Mouse (Mus musculus) ES-CJ7 (cell line): Measurements from ENCODE around the gene Ifnl2.
"Not testable (repeated sequence)": the region's sequence is repeated elsewhere in the genome, so short reads cannot be mapped to it uniquely, and the experiment has no call there.

Experiments used
- DNase-seq: peaks from one replicate; pipeline ENCODE4 v3.0.0; 2011; ENCODE audit warnings: low read depth, low spot score

The Ifnl2 gene

DNA sequence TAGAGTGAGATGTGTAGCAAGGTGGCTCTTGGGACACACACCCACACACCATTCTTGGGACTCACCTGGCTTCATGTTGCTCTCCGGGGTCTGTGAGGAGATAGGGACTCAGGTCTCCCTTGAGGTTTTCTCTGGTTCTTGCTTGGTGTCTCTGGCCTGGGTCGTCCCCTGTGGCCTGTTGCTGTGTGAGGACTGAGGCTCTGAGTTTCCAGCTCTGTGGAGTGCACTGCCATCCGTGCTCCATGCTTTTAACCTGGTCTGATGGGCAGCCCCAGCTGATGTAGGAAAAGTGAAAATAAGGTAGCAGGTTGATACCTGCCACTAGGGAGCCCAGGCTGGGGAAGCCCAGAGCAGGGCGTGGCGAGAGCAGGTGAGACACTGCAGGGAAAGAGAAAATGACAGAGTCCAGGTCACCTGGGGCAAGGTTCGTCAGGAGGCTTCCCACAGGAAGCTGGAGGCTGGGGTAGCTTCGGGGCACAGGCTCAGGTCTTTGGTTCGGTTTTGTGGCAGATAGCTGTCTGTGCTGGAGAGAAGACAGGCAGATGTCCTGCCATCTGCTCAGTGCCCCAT lies at the start of gene Ifnl2:
TSS of gene Ifnl2 (minus strand) at position 51 of the 570 bp plus-strand sequence.
- DNase-seq: not testable (repeated sequence)

DNA sequence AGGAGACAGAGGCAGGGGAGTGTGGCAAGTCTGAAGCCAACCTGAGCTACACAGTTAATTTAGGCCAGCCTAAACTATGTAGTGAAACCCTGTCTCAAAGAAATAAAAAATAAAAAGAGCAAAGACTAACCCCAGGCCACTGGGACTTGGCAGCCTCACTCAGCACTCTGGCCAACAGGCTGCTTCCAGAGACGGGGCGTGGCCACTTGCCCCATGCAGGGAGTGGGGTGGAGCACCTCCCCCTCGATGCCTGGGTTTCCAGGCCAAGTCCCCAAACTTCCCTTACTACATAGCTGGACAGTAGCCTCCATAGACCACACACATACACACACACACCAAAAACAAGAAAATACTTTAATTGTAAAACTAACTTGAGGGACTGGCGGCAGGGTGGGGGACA lies 48.2 kb upstream of the Ifnl2 start:
- peak; percentile 42 for DNase-seq

DNA sequence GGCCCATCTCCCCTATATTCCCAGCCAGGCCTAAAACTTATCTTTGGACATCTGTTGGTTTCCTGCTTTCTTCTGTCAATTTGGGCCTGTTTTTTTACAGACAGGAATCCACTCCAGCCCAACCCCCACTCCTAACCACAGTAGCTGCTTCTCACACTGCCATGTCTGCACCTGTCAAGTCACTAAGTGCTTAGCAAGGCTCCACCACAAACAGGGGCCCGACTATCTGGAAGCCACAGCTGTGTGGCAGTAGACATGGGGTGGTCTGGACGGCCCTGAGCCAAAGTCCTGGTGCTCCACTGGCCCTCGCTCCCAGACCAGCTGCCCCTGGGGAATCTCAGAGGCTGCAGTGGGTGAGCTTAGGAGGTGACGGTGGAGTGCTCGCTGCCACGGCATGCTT lies 47.5 kb upstream of the Ifnl2 start:
- no peak for DNase-seq

DNA sequence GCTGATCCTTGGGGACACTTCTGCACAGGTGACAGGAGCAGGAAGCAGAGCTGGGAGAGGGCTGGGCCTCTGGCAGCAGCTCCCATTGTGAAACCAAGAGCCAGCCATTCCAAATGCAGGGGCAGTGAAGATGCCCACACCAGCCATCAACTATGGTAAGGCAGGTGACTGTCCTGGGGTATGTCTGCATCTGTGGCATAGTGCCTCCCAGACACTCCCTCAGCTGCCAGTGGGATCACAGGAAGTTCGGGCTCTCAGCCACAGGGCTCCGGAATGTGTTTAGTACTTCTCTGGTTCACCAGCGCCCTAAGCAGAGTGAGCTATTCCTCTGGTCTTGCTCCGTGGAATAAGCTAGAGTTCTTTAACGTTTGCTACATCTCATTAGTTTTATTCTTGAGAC lies 46.8 kb upstream of the Ifnl2 start:
- DNase-seq: no peak

DNA sequence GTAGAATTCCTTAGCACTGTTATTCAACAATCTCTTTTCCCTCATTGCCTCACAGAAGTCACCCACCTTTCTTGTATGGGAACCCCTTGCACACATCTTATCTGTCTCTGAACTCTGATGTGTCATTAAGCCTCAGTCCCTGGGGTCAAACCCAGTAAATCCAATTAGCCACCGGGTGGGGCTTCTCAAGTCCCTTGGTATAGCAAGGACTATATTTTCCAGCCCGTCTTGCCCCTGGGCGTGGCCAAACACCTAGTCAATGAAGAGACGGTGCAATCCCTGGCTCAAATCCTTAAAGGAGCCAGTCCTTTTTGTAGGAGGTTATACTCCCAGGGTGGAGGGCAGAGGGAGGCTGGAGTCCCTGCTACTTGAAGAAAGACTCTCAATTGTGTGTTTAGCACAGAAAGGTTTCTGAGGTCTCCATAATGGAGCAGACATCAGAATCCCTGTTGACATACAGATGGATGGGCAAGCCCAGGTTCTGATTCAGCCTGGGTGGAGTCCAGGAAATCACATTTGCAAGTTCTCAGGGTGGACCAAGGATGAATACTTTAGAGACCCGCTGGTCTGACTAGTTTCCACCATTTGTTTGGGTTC lies 45.8 kb upstream of the Ifnl2 start:
- DNase-seq: peak; percentile 56

DNA sequence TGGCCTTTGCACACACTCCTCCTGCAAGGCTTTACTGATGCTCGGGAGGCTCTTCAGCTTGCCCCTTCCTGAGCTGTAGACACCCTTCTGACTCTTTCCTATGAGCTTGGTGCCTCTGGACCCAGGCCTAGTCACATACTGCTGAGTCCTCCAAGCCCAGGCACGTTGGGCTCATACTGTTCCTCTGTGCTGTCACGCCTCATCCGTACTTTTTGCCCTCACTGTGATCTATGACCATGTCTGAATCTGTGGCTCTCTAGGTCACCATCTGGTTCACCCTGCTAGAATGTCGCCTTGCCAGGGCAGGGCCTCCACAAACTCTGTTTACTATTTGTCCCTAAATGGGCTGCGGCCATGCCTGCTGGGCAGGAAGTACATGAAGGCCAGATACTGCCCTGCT lies 42.8 kb upstream of the Ifnl2 start:
- no peak for DNase-seq

DNA sequence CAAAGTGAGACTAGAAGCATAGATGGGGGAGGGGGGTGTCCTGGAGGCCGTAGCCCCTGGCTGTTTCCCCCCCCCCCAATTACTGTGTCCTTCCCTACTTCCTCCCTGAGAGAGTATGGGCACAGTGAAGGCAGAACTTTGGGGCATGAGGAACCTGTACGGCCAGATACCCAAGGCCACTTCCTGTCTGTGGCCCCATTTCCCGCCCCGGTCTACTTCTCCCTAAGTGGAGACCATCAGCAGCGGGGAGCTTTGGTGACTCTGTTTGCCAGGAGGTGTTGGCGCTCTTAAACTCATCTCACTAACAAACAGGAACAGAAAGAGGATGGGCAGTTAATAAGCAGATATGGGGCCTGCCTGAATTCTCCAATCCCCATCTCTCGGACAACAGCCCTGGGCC lies 37.4 kb upstream of the Ifnl2 start:
- no peak for DNase-seq

DNA sequence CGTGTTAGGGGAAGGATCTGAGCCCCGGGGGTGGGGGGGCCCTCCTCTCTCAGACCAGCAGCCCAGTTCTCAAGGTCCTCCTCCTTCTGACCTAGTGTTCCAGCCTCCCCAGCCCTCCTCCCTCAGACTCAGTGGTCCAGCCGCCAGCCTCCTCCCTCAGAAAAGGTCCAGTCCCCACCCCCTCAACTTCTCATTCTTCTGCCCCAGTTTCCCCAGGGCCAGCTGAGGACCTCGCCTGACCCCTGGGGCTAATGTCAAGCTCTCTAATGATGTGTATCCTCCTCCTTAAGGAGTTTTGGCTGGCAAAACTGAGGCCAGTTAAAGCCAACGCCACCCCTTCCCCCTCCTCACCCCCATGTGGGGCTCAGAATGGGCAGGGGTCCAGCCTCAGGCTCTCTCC lies 36.9 kb upstream of the Ifnl2 start, which contains the start of gene Nccrp1:
TSS of gene Nccrp1 (minus strand) at position 101 of the 400 bp plus-strand sequence.
- no peak for DNase-seq

DNA sequence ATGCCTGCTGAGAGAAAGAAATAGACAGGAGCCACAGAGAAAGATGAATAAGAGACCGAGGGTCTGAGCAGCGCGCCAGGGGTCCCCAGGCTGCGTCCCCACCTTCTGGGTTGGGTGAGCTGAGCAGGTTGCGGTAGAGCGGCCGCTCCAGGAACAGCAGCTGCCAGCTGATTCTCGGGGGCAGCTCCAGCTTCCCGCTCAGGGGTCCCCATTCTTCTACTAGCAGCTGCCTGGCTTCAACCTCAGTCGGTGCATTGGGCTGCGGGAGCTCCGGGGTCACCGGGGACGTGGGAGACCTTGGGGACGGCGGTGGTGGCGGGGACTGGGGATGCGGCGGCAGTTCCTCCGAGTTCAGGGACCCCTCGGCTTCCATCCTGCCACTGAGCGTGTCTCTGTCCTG lies 36.4 kb upstream of the Ifnl2 start:
- no peak for DNase-seq

DNA sequence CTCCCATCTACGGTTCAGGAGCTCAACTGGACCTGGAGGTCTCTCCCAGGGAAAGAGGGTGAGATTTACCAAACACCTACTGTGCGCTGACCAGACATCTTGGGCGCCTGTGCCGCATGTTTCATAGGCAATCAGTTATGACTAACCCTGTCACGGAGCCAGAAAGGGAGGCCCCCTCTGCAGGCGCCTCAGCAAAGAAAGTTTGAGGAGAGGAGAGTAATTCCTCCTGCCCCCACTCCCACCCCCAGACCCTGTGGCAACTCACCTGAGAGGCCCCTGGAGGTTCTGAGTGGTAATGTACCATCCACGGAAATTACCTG lies 35.6 kb upstream of the Ifnl2 start:
- no peak for DNase-seq

DNA sequence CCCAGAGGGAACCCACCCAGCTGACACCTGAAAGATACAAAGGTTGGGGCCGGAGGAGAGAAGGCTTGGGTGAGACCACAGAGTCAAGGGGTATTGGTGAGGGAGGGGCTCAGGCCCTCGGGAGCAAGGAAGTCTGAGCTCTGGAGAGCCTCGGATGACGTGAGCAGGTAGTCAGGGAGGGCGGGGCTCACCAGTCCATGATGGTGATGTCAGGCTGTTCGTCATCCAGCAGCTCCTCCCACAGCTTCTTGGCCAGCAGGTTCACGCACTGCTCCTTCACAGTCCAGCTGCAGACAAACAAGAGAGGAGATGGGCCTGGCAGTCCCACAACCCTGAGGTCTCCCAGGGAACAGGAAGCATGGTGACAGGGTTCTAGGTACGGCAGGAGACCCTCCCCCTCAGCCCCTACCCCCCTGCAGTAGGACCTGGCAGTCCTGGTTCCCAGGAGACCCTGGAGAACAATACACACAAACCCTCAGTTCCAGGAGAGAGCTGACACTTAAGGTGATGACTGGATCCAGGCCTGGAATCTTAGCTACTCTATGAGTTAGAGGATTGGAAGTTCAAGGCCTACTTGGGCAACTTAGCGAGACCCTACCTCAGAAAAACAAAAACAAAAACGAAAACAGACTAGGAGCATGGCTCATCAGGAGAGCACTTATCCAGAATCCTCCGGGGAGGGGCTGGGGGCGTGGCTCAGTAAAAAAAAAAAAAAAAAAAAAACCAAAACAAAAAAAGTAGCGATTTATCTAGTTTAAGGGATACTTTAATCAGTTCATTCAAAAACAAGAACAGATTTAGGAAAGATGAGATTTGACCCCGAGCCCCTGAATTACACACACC lies 35.0 kb upstream of the Ifnl2 start:
- DNase-seq: peak; percentile 67

DNA sequence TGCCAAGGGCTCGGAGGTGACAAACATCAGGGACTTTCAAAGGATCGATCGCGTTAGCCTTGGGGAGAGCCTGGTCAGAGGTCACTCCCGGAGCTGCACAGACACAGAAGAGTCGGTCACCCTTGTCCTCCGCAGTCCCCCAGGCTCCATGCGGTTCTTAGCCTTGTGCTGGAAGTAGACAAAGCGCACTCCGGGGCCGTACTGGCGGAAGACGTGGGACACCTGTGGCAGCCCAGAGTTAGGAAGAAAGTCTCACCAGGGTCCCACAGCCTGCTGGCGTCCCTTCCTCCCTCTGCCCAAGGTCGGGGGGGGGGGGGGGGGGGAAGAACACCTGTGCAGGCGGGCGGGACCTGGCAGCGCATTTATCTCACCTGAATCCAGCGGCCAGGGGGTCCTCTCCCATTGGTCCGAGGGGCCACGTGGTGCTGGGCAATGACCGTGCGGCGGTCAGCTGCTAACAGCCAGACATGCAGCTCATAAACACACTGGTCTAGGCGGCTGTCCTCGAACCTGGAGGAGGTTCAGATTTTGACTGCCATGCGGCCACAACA lies 33.9 kb upstream of the Ifnl2 start:
- DNase-seq: no peak

DNA sequence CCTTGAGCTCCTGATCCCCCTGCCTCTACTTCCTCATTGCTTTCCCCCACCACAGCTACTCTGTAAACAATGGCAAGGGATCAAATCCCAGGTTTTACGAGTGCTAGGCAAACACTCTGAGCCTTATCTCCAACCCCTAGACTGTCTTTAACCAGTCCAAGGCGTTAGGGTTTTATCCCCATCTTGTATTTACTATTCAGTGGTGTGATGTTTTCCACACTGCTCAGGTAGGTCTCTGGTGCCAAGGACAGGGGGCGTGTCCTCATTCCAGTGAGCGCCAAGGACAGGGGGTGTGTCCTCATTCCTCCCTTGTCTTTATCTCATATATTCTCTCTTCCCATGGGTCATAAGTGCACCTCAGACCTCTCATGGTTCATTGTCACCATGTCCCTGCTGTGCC lies 30.3 kb upstream of the Ifnl2 start, which contains the start of gene Sycn:
TSS of gene Sycn (plus strand) at position 360 of the 400 bp plus-strand sequence.
- no peak for DNase-seq

DNA sequence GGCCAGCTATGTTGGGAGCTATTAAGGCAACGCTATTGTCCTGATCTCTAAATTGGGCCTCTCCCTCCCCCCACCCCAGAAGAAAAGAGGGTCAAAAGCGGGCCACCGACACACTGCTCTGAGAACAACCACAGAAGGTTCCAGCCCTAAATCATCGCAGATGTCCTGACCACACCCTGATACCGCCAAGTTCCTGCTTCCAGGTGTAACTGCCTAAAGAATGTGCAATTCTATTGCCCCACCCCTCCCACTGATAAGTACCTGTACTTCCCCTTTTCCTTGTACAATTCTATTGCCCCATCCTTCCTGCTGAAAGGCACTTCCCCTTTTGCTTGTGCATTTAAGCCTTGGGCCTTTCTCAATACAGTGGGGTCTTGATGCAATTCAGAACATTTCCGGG lies 28.6 kb upstream of the Ifnl2 start:
- not testable (repeated sequence) for DNase-seq

DNA sequence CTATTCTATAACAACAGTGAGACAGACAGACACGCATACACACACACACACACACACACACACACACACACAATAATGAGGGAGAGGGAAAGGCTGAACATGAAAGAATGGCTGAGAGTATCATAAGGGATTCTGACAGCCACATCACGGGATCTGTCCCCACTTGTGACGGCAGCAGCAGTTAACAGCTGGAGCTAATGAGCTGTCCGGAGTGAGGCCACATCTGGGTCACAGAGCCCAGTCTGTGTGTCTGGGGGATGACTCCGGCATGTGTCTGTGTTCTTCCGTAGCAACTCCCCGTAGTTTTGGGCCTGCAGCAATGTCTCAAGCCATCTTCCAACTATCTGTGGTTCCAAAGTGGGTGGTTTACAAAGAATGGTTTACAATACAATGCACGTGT lies 21.8 kb upstream of the Ifnl2 start:
- no peak for DNase-seq

DNA sequence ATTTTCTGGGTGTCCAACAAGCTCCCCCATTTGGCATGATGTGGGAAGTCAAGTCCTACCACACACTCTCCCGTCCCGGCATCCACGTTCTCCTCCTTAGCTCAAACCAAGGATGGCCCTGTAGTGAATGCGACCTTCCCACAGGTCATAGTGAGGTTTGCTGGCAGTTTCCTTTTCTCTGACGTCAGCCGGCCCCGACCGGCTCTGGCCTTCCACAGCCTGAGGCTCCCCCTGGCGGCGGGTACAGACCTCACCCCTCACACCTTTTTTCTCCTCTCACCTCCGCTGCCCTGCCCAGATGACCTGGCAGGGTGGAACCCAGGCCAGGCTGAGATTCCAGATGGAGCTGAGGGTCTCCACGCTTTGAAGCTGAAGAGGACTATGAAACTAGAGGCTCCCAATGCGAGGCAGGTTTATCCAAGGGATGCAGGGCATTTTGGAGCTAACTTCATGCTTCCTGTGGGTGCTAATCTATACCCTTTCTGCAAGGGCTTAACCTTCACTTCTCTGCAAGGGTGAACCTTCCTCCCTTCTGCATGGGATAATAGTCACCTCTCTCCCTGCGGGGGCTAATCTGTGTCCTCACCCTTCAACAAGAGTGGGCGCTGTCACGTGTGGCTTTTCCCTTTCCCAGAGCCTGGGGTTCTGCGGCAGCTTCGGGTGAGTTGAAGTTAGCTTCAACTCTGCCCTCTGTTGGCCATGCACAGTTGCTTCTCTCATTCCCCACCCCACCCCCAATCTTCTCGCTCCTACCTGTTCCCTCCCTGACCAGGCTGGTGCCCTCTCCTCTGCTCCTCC lies 17.9 kb upstream of the Ifnl2 start:
- peak; percentile 87 for DNase-seq

DNA sequence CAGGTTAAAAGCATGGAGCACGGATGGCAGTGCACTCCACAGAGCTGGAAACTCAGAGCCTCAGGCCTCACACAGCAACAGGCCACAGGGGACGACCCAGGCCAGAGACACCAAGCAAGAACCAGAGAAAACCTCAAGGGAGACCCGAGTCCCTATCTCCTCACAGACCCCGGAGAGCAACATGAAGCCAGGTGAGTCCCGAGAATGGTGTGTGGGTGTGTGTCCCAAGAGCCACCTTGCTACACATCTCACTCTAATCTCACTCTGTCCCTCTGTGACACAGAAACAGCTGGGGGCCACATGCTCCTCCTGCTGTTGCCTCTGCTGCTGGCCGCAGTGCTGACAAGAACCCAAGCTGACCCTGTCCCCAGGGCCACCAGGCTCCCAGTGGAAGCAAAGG lies 12.3 kb upstream of the Ifnl2 start, which contains the start of gene Ifnl3:
TSS of gene Ifnl3 (plus strand) at position 301 of the 400 bp plus-strand sequence.
- DNase-seq: not testable (repeated sequence)

DNA sequence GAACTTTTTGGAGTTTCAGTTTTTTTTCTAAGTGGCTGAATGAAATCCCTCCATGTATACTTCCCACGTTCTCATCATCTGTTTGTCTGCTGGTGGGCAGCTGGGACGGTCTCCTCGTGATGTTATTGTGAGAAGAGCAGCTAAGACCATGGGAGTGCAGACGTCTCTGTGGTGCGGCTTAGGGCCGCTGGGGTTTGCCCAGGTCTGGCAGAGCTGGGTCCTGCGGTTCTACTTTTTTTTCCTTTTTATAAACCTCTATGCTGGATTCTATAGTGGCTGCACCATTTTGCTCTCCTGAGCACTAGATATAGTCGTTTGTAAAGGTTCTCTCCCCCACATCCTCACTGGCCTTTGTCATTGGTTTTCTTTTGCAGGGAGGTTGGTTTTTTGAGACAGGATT lies 1.2 kb upstream of the Ifnl2 start:
- no peak for DNase-seq

DNA sequence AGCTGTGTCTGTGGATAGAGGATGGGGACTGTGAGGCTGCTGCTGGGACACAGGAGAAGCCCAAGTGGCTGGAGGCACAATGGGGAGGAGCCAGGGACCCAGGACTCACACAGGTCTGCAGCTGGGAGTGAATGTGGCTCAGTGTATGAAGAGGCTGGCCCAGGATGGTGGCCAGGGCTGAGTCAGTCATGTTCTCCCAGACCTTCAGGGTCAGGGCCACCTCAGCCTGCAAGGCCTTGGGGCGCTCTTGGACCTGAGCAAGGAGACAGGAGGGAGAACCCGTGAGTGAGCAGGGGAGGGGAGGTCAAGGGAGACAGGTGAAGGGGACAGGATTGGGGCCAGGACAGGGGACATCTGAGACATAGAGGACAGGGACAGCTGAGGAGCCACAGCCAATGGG lies 1.1 kb downstream of the Ifnl2 start:
- not testable (repeated sequence) for DNase-seq

DNA sequence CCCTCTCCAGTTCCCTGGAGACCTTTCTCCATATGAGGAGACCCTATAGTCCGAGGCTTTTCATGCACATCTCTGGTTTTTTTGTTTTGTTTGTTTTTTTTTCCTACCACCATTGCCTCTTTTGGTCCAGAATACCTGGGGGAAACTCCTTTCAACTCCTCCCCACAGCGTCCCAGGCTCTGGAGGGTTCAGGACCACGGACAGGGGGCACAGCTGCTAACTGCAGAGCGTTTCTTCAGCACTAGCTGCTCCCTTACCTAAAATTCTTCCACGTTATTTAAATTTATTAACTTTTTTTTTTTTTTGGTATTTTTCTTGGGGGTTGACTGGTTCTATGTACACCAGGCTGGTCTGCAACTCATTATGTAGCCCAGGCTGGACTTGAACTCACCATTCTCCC lies 4.7 kb downstream of the Ifnl2 start:
- DNase-seq: no peak

DNA sequence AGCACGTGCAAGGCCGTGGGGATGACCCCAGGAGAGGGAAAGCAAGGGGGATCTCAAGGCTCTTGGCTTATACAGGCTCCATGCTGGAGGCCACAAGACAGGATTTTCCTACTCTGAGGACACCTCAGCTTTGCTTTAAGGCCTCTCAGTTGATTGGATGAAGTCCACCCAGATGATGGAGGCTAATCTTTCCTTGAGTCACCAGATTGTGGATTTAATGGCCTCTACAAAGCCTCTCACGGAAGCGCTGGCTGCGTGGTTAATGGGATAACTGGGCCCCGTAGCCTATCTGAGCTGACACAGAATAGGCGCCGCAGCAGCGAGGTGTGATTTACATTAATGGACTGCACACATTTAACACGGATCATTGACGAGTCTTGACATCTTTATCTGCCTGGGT lies 14.8 kb downstream of the Ifnl2 start:
- no peak for DNase-seq

DNA sequence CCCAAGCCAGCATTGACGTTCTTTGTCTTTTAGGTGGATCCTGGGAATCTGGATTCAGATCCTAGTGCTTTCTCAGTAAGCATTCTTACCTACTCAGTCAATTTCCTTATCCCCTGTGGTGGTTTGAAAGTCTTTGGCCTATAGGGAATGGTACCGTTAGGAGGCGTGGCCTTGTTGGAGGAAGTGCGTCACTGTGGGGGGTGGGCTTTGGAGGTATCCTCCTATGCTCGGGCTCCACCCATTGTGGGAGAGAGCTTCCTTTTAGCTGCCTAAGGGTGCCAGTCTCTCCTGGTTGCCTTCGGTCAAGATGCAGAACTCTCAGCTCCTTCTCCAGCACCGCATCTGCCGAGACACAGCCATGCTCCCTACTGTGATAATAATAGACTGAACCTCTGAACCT lies 17.9 kb downstream of the Ifnl2 start:
- peak; percentile 91 for DNase-seq
